8 mouse cellular contexts compared by ENCODE assay signal in genomic region chr12:36945964-36946363, GRCm38 (mm10).
DNase-seq lines count a peak whose midpoint lies in the region; ATAC-seq lines count a peak whose summit lies in the region.

No protein-coding gene starts in this region.

- no peak overlapping the region for H3K9ac ChIP-seq in liver, embryonic 12.5 days
- no peak overlapping the region for H3K9ac ChIP-seq in embryonic facial prominence, embryonic 14.5 days (ENCODE audit: low read depth, low read length)

- H3K27ac ChIP-seq in liver, embryonic 12.5 days = no peak overlapping the region
- H3K27ac ChIP-seq in embryonic facial prominence, embryonic 14.5 days (replicated peaks; ENCODE audit: low read depth, low read length) = no peak overlapping the region

- no peak overlapping the region for H3K4me2 ChIP-seq in liver, embryonic 12.5 days
- H3K4me2 ChIP-seq in embryonic facial prominence, embryonic 14.5 days (ENCODE audit: low read depth, low read length) = no peak overlapping the region

- no peak overlapping the region for H3K4me3 ChIP-seq in liver, embryonic 12.5 days
- H3K4me3 ChIP-seq in embryonic facial prominence, embryonic 14.5 days (ENCODE audit: low read depth, low read length) = no peak overlapping the region

- H3K27me3 ChIP-seq in liver, embryonic 12.5 days (replicated peaks) = no peaks in the 10 kb centered on the region
- no peaks in the 10 kb centered on the region for H3K27me3 ChIP-seq in embryonic facial prominence, embryonic 14.5 days (replicated peaks; ENCODE audit: control insufficient read depth, insufficient read depth, low read length)

- no peaks in the 10 kb centered on the region for H3K4me1 ChIP-seq in liver, embryonic 12.5 days
- H3K4me1 ChIP-seq in embryonic facial prominence, embryonic 14.5 days (ENCODE audit: control insufficient read depth, insufficient read depth, low read length) = no peaks in the 10 kb centered on the region

- 55% methylated on average over 1 of the region's 1 CpGs for WGBS in liver, embryonic 12.5 days (ENCODE audit: insufficient replicate concordance)
- WGBS in embryonic facial prominence, embryonic 14.5 days = 19% methylated on average over 1 of the region's 1 CpGs

- DNase-seq in liver = peak; percentile 22
- peak; percentile 85 for DNase-seq in embryonic facial prominence, embryonic 14.5 days (ENCODE audit: low spot score)
- DNase-seq in kidney, adult 18-20 months = peak; percentile 36
- peak; percentile 84 for DNase-seq in lung, postnatal 4 days
- no peak for DNase-seq in right cerebral cortex, adult 2 months (ENCODE audit: low spot score in 2 of 2)
- DNase-seq in spleen, postnatal 14 days (ENCODE audit: low spot score in 2 of 2) = no peak
- DNase-seq in T-cell, adult 2 months (ENCODE audit: low spot score) = no peak

- H3K9me3 ChIP-seq in liver, embryonic 12.5 days (replicated peaks) = no peaks in the 10 kb centered on the region
- H3K9me3 ChIP-seq in embryonic facial prominence, embryonic 14.5 days (ENCODE audit: control insufficient read depth, low read length) = no peaks in the 10 kb centered on the region

- H3K36me3 ChIP-seq in liver, embryonic 12.5 days = no peaks in the 10 kb centered on the region
- H3K36me3 ChIP-seq in embryonic facial prominence, embryonic 14.5 days (ENCODE audit: control insufficient read depth, insufficient read depth, low read length) = no peaks in the 10 kb centered on the region

- ATAC-seq in liver, embryonic 12.5 days = no peak
- ATAC-seq in embryonic facial prominence, embryonic 14.5 days (ENCODE audit: low read depth) = no peak

Comparison
In these comparisons a context has a peak if more than half of its experiments do, and no peak if none do; other contexts are left out.
1. DNase-seq: peak in liver (single experiment), embryonic facial prominence, embryonic 14.5 days (single experiment), kidney, adult 18-20 months (single experiment) and lung, postnatal 4 days (2 of 2); none in right cerebral cortex, adult 2 months (0 of 2), spleen, postnatal 14 days (0 of 2) and T-cell, adult 2 months (single experiment).